Mouse (Mus musculus) CH12.LX (cell line): ENCODE measurements around the gene Usp30. TPM values are rescaled to one million over a fixed set of nuclear protein-coding genes. Genes with fewer than 3 reads are reported as not detected.

Experiments
- DNase-seq: peaks from one replicate; pipeline ENCODE4 v3.0.0-alpha.2; 2013; ENCODE audit errors: extremely low read depth
- H3K27ac ChIP-seq: 2 replicates; pipeline ENCODE4 v1.5.1; 2012; ENCODE audit warnings: low read depth, mild to moderate bottlenecking, control low read depth, moderate library complexity; ENCODE audit not compliant: insufficient read depth
- H3K27me3 ChIP-seq: replicated peaks from 2 replicates; pipeline ENCODE3; 2012; ENCODE audit warnings: inconsistent platforms
- H3K36me3 ChIP-seq, 2 experiments: replicated peaks in 1 of 2; 2 replicates each; pipeline versions ENCODE3 to v1.6.1; 2012; ENCODE audit warnings: inconsistent platforms in 1 of 2, low read length in 1 of 2, mild to moderate bottlenecking in 1 of 2, mixed read lengths in 1 of 2, moderate library complexity in 1 of 2; ENCODE audit not compliant: control insufficient read depth in 1 of 2, insufficient read depth in 1 of 2
- H3K4me1 ChIP-seq, 2 experiments: 2 replicates each; pipeline ENCODE4 v1.6.1; 2012; ENCODE audit warnings: inconsistent platforms in 1 of 2, moderate library complexity in 1 of 2; ENCODE audit not compliant: insufficient read depth in 2 of 2, control insufficient read depth in 1 of 2
- H3K4me2 ChIP-seq: 2 replicates; pipeline ENCODE4 v1.6.1; 2012; ENCODE audit warnings: low read depth, mild to moderate bottlenecking, control low read depth; ENCODE audit not compliant: poor library complexity, insufficient read depth, severe bottlenecking
- H3K4me3 ChIP-seq, 3 experiments: fragments of 150-350 bp in 1 of 3; sonication (generic) in 1 of 3; replicated peaks in 1 of 3; 2 replicates each; pipeline versions ENCODE3 to v1.5.1; 2011 to 2012; ENCODE audit warnings: low read depth in 2 of 3, low read length in 2 of 3, mild to moderate bottlenecking in 2 of 3, moderate library complexity in 2 of 3, control low read depth in 1 of 3, improper control_type of control experiment in 1 of 3, inconsistent platforms in 1 of 3, mixed read lengths in 1 of 3; ENCODE audit not compliant: poor library complexity in 1 of 3
- H3K79me2 ChIP-seq: replicated peaks from 2 replicates; pipeline ENCODE4 v1.6.1; 2012; ENCODE audit warnings: mild to moderate bottlenecking, moderate library complexity; ENCODE audit not compliant: control insufficient read depth, poor library complexity, insufficient read depth, severe bottlenecking; ENCODE audit errors: extremely low read depth
- H3K9ac ChIP-seq: 2 replicates; pipeline ENCODE4 v1.6.1; 2012; ENCODE audit warnings: low read depth, mild to moderate bottlenecking, control low read depth, moderate library complexity; ENCODE audit not compliant: insufficient read depth
- H3K9me3 ChIP-seq: replicated peaks from 2 replicates; pipeline ENCODE3; 2012; ENCODE audit warnings: low read length, inconsistent platforms, mixed read lengths
- BHLHE40 ChIP-seq: IDR thresholded peaks from 2 replicates; pipeline ENCODE4 v1.6.1; 2011; ENCODE audit warnings: mild to moderate bottlenecking, low read depth, low read length, improper control_type of control experiment
- CHD1 ChIP-seq: IDR thresholded peaks from 2 replicates; pipeline ENCODE4 v1.6.1; 2012; ENCODE audit warnings: low read depth, low read length, improper control_type of control experiment, inconsistent platforms
- CHD2 ChIP-seq: IDR thresholded peaks from 2 replicates; pipeline ENCODE4 v1.6.1; 2011; ENCODE audit warnings: low read length, improper control_type of control experiment
- CTCF ChIP-seq, 2 experiments: IDR thresholded peaks in 1 of 2; conservative IDR thresholded peaks in 1 of 2; 2 replicates each; pipeline ENCODE4 v1.5.1; 2011 to 2012; ENCODE audit warnings: low read depth in 2 of 2, low read length in 2 of 2, improper control_type of control experiment in 1 of 2, inconsistent platforms in 1 of 2, mild to moderate bottlenecking in 1 of 2, moderate library complexity in 1 of 2
- ELF1 ChIP-seq: IDR thresholded peaks from 2 replicates; pipeline ENCODE4 v1.6.1; 2014; ENCODE audit warnings: low read depth, mild to moderate bottlenecking, inconsistent platforms, low read length, improper control_type of control experiment
- HCFC1 ChIP-seq: IDR thresholded peaks from 2 replicates; pipeline ENCODE4 v1.6.1; 2012; ENCODE audit warnings: low read depth, mild to moderate bottlenecking, inconsistent platforms, low read length, improper control_type of control experiment
- IRF4 ChIP-seq: IDR thresholded peaks from 2 replicates; pipeline ENCODE4 v1.6.1; 2014; ENCODE audit warnings: low read depth, mild to moderate bottlenecking, inconsistent platforms, low read length, improper control_type of control experiment
- JUN ChIP-seq: IDR thresholded peaks from 2 replicates; pipeline ENCODE4 v1.6.1; 2011; ENCODE audit warnings: low read depth, mild to moderate bottlenecking, low read length, improper control_type of control experiment, moderate library complexity; ENCODE audit not compliant: insufficient read depth
- JUND ChIP-seq: conservative IDR thresholded peaks from 2 replicates; pipeline ENCODE4 v1.6.1; 2011; ENCODE audit warnings: low read depth, low read length, improper control_type of control experiment
- KAT2A ChIP-seq: IDR thresholded peaks from 2 replicates; pipeline ENCODE4 v1.6.1; 2012; ENCODE audit warnings: low read length, improper control_type of control experiment, inconsistent platforms; ENCODE audit not compliant: insufficient replicate concordance
- MAX ChIP-seq: IDR thresholded peaks from 2 replicates; pipeline ENCODE4 v1.6.1; 2011; ENCODE audit warnings: low read length, improper control_type of control experiment
- MAZ ChIP-seq: IDR thresholded peaks from 2 replicates; pipeline ENCODE4 v1.6.1; 2012; ENCODE audit warnings: low read depth, mild to moderate bottlenecking, inconsistent platforms, low read length, improper control_type of control experiment, moderate library complexity
- MEF2A ChIP-seq: IDR thresholded peaks from 2 replicates; pipeline ENCODE4 v1.6.1; 2014; ENCODE audit warnings: low read depth, mild to moderate bottlenecking, inconsistent platforms, low read length, improper control_type of control experiment, borderline replicate concordance
- NELFE ChIP-seq: IDR thresholded peaks from 2 replicates; pipeline ENCODE4 v1.6.1; 2011; ENCODE audit warnings: low read depth, low read length, improper control_type of control experiment
- NRF1 ChIP-seq: IDR thresholded peaks from 2 replicates; pipeline ENCODE4 v1.6.1; 2014; ENCODE audit warnings: low read depth, mild to moderate bottlenecking, inconsistent platforms, low read length, improper control_type of control experiment, moderate library complexity
- PAX5 ChIP-seq: IDR thresholded peaks from 2 replicates; pipeline ENCODE4 v1.6.1; 2012; ENCODE audit warnings: low read length, inconsistent platforms, mixed read lengths
- POLR2A ChIP-seq: IDR thresholded peaks from 2 replicates; pipeline ENCODE4 v1.6.1; 2011; ENCODE audit warnings: low read depth, mild to moderate bottlenecking, improper control_type of control experiment, low read length
- RAD21 ChIP-seq: IDR thresholded peaks from 2 replicates; pipeline ENCODE4 v1.6.1; 2011; ENCODE audit warnings: low read depth, mild to moderate bottlenecking, low read length, improper control_type of control experiment, moderate library complexity
- SIN3A ChIP-seq: IDR thresholded peaks from 2 replicates; pipeline ENCODE4 v1.6.1; 2012; ENCODE audit warnings: low read length, improper control_type of control experiment, inconsistent platforms
- SMC3 ChIP-seq: IDR thresholded peaks from 2 replicates; pipeline ENCODE4 v1.6.1; 2011; ENCODE audit warnings: low read depth, low read length, improper control_type of control experiment
- TCF12 ChIP-seq: IDR thresholded peaks from 2 replicates; pipeline ENCODE4 v1.6.1; 2014; ENCODE audit warnings: low read depth, mild to moderate bottlenecking, inconsistent platforms, low read length, improper control_type of control experiment
- USF1 ChIP-seq: IDR thresholded peaks from 2 replicates; pipeline ENCODE4 v1.6.1; 2014; ENCODE audit warnings: low read depth, mild to moderate bottlenecking, inconsistent platforms, low read length, improper control_type of control experiment
- ZC3H11A ChIP-seq: IDR thresholded peaks from 2 replicates; pipeline ENCODE4 v1.6.1; 2012; ENCODE audit warnings: low read depth, mild to moderate bottlenecking, inconsistent platforms, low read length, improper control_type of control experiment
- ZKSCAN1 ChIP-seq: IDR thresholded peaks from 2 replicates; pipeline ENCODE4 v1.6.1; 2012; ENCODE audit warnings: low read depth, inconsistent platforms, low read length, improper control_type of control experiment, borderline replicate concordance
- ZNF384 ChIP-seq: IDR thresholded peaks from 2 replicates; pipeline ENCODE4 v1.6.1; 2012; ENCODE audit warnings: low read depth, low read length, improper control_type of control experiment, inconsistent platforms
- dilution Hi-C: fragments of 300-500 bp; cut with MboI; formaldehyde crosslinking; loops from 2 replicates; pipeline ENCODE4 v1.14.3; 2020; ENCODE audit warnings: low sequenced_read_pairs; ENCODE audit not compliant: extremely low pct_unique_long_range_greater_than_20kb, extremely low pct_ligation_motif_present
- in situ Hi-C: fragments of 300-500 bp; cut with MboI; formaldehyde crosslinking; loops from 3 replicates; pipeline ENCODE4 v1.14.3; 2019; ENCODE audit warnings: low sequenced_read_pairs, low pct_ligation_motif_present, low pct_unique_long_range_greater_than_20kb, mixed read lengths
- polyA plus RNA-seq: library from polyadenylated mRNA; unstranded; fragments of >175 nt; gene quantifications from 2 replicates; pipeline ENCODE4 v1.2.1, GENCODE M21; 2012; ENCODE audit warnings: low read depth; ENCODE audit not compliant: insufficient read length
- total RNA-seq, 2 experiments: library from RNA; depleted of rRNA; stranded (reverse); fragments of 300-350 nt in 1 of 2; fragments of >200 nt in 1 of 2; gene quantifications; 2 replicates each; pipeline ENCODE4 v1.2.3; 2012 to 2014

Gene Usp30
- total and polyA plus RNA-seq, 3 experiments: 13.0 to 15.5 (median 14.5) TPM

DNA sequence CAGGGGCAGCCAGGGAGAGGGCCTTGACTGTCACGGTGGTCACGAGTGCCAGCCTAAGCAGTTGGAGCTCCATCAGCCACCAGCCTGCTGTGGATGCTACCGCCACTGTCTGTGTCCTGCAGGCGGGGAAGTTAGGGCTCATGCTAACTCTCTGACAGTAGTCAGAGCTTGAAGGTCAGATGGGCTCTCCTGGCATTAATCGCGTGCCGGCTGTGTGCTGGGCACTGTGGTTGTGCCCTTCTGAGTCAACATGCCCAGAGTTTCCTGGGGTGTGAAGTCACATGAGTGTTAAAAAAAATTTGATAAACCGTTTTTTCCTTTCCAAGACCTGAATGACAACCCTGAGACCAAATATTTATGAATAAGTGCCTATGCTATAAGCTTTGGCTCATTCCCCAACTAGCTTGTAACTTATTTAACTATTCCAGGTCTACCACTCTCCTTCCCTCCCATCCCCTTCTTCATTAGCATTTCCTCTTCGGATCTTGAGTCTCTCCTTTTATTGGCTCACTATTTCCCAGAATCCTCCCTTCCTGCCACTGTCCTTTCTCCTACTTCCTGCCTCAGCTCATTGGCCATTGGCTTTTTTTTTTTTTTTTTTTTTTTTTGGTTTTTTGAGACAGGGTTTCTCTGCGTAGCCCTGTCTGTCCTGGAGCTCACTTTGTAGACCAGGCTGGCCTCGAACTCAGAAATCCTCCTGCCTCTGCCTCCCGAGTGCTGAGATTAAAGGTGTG, 87.3 kb downstream of the Usp30 start:
- Histone ChIP-seq H3K79me2 (no peaks in the 10 kb centered on the region), H3K36me3 (no peaks in the 10 kb centered on the region), H3K9me3 (peaks cover 2% of the 10 kb centered on the region), H3K27me3 (no peaks in the 10 kb centered on the region), H3K4me2 (no peak overlapping the region), H3K4me1 (peaks cover 0 to 2% of the 10 kb centered on the region in 2 experiments; a peak in 1 of 4 replicates), H3K27ac (no peak overlapping the region), H3K9ac (no peak overlapping the region), H3K4me3 (no peak overlapping the region)
- in situ Hi-C loops: no loop called here
- dilution Hi-C loops: no loop called here
- DNase-seq: no peak
- TF ChIP-seq CHD2 (no peak), PAX5 (no peak), BHLHE40 (no peak), ZKSCAN1 (no peak), RAD21 (no peak), JUN (no peak), MAX (no peak), JUND (no peak), IRF4 (no peak)

DNA sequence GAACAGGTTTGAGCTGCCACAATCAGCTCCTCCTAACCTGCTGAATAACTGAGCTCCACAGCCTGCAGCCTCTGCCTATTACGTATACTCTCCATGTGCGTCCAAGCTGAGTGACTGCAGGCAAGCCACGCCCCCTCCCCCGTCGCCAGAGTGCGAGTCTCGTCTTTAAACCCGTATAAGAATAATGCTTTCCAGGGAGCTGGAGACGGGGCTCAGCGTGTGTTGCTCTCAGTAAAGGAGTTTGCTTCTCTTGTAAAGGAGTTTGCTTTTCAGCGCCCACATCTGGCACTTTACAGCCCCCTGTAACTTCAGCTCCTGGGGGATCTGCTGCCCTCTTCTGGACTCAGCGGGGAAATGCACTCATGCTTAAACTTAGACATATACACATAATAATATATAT, 88.2 kb downstream of the Usp30 start:
- peaks cover 0 to 2% of the 10 kb centered on the region in 2 experiments; a peak in 1 of 4 replicates for H3K4me1 ChIP-seq
- H3K4me3 ChIP-seq: no peak overlapping the region
- dilution Hi-C loops (no loop called here), in situ Hi-C loops (no loop called here)
- no peaks in the 10 kb centered on the region for H3K27me3 ChIP-seq
- H3K27ac ChIP-seq: no peak overlapping the region
- no peaks in the 10 kb centered on the region for H3K36me3 ChIP-seq
- H3K79me2 ChIP-seq: no peaks in the 10 kb centered on the region
- DNase-seq: no peak
- H3K9ac ChIP-seq: no peak overlapping the region
- no peak for TF ChIP-seq MEF2A
- no peak for TF ChIP-seq JUND
- TF ChIP-seq SMC3: peak; percentile 29; the same call in 1 of the 2 replicates
- TF ChIP-seq BHLHE40: no peak
- peak in 1 of 2 experiments; percentile 58; a peak in 3 of 4 replicates for TF ChIP-seq CTCF (conservative IDR thresholded peaks at IDR 0.05 in 1 of 2, IDR thresholded peaks at IDR 0.05 in 1 of 2; ENCODE audit: low read depth in 2 of 2, low read length in 2 of 2)
- no peak for TF ChIP-seq TCF12
- peak; percentile 20 for TF ChIP-seq RAD21
- TF ChIP-seq, all 38 proteins: peak for 3
- Histone ChIP-seq H3K4me2 (no peak overlapping the region), H3K9me3 (peaks cover 2% of the 10 kb centered on the region)

DNA sequence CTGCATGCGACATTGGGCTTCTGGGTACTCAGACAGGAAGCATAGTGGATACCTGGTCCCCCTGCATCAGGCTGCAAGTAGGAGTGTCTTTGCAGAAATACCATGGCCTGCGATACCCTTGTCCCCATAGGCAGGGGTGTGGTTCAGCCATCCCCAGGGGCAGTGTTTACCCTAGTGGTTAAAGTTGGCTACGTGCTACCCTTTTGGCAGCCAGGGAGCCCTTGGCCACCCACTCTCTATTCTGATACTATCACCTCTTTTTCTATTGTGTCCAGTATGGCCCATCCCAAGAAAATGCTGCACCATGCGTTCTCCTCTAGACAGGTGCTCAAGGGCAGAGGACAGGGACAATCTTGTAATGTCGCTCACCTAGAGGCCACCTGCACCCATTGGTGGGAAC, 89.5 kb downstream of the Usp30 start:
- no peak overlapping the region for H3K4me2 ChIP-seq
- DNase-seq: no peak
- TF ChIP-seq CHD1: no peak
- TF ChIP-seq PAX5: no peak
- TF ChIP-seq CTCF (conservative IDR thresholded peaks at IDR 0.05 in 1 of 2, IDR thresholded peaks at IDR 0.05 in 1 of 2; ENCODE audit: low read depth in 2 of 2, low read length in 2 of 2): no peak
- TF ChIP-seq JUN: no peak
- TF ChIP-seq USF1: no peak
- TF ChIP-seq NELFE: no peak
- no peak for TF ChIP-seq NRF1
- TF ChIP-seq SIN3A: no peak
- no peak for TF ChIP-seq MAZ
- no peak for TF ChIP-seq HCFC1
- no peak for TF ChIP-seq JUND
- TF ChIP-seq ELF1: no peak
- TF ChIP-seq RAD21: no peak
- TF ChIP-seq ZNF384: no peak
- no peak for TF ChIP-seq KAT2A
- no peak for TF ChIP-seq POLR2A
- TF ChIP-seq ZC3H11A: no peak
- TF ChIP-seq MAX: no peak

More for the DNA sequence above, 89.5 kb downstream of the Usp30 start:
- in situ Hi-C loops (no loop called here), dilution Hi-C loops (no loop called here)
- Histone ChIP-seq H3K79me2 (no peaks in the 10 kb centered on the region), H3K4me1 (peaks cover 0 to 2% of the 10 kb centered on the region in 2 experiments; a peak in 1 of 4 replicates), H3K9me3 (no peaks in the 10 kb centered on the region), H3K36me3 (no peaks in the 10 kb centered on the region), H3K9ac (no peak overlapping the region), H3K27ac (no peak overlapping the region), H3K27me3 (no peaks in the 10 kb centered on the region), H3K4me3 (no peak overlapping the region)
